Mouse (Mus musculus) kidney, adult 2 months (tissue): ENCODE results near the gene Nckap1. TPM values are rescaled to one million over a fixed set of nuclear protein-coding genes. Genes with fewer than 3 reads are reported as not detected.
A peak's percentile ranks its signal among the peaks of the same experiment; 100 is the strongest.
"Not testable (repeated sequence)": the region's sequence is repeated elsewhere in the genome, so short reads cannot be mapped to it uniquely, and the experiment has no call there.

Source experiments
- DNase-seq: peaks from one replicate; pipeline ENCODE4 v3.0.0; 2021
- H3K27ac ChIP-seq: fragments of 200-500 bp; 2 replicates; pipeline ENCODE4 v1.5.1; 2012; ENCODE audit warnings: low read depth, low read length, control low read depth, inconsistent platforms; ENCODE audit not compliant: insufficient read depth
- H3K27me3 ChIP-seq: fragments of 200-500 bp; replicated peaks from 2 replicates; pipeline ENCODE4 v1.6.1; 2012; ENCODE audit warnings: mild to moderate bottlenecking, moderate library complexity, low read length, inconsistent platforms; ENCODE audit not compliant: control insufficient read depth, insufficient read depth
- H3K36me3 ChIP-seq: fragments of 200-500 bp; 2 replicates; pipeline ENCODE4 v1.6.1; 2012; ENCODE audit warnings: mild to moderate bottlenecking, moderate library complexity, low read length, inconsistent platforms; ENCODE audit not compliant: control insufficient read depth, insufficient read depth
- H3K4me1 ChIP-seq: fragments of 200-500 bp; 2 replicates; pipeline ENCODE4 v1.6.1; 2011; ENCODE audit warnings: low read length; ENCODE audit not compliant: control insufficient read depth, insufficient read depth
- H3K4me3 ChIP-seq: fragments of 200-500 bp; 2 replicates; pipeline ENCODE4 v1.5.1; 2011; ENCODE audit warnings: mild to moderate bottlenecking, low read depth, low read length, control low read depth; ENCODE audit not compliant: insufficient read depth
- CTCF ChIP-seq: fragments of 200-500 bp; conservative IDR thresholded peaks from 2 replicates; pipeline ENCODE4 v1.5.1; 2011; ENCODE audit warnings: low read depth, mild to moderate bottlenecking, control low read depth, low read length, moderate library complexity, mixed read lengths; ENCODE audit not compliant: insufficient read depth, insufficient read length
- POLR2A ChIP-seq: fragments of 200-500 bp; IDR thresholded peaks from one replicate; pipeline ENCODE4 v1.6.1; 2011; ENCODE audit warnings: low read depth, low read length, control low read depth
- WGBS: fragments of 180-500 bp; shearing (Covaris S2); methylation state at CpG from one replicate; pipeline ENCODE4 v1.1.7; 2018; 5-methylcytosine and 5-hydroxymethylcytosine counted together
- polyA plus RNA-seq: library from polyadenylated mRNA; depleted of rRNA; stranded (reverse); fragments of >200 nt; gene quantifications from 2 replicates; pipeline ENCODE4 v1.2.3, GENCODE M21; 2012

The Nckap1 gene
- polyA plus RNA-seq, 1 experiment = 45.9 TPM

GRCm38 (mm10) chr2:80506051-80506802, 75.0 kb downstream of the Nckap1 start:
- Histone ChIP-seq H3K27ac (no peak overlapping the region), H3K4me1 (no peaks in the 10 kb centered on the region), H3K36me3 (peaks cover 12% of the 10 kb centered on the region), H3K27me3 (no peaks in the 10 kb centered on the region), H3K4me3 (no peak overlapping the region)
- no peak for TF ChIP-seq CTCF
- no peak for TF ChIP-seq POLR2A
- WGBS = 76% methylated on average over 7 of the region's 7 CpGs
- no peak for DNase-seq

GRCm38 (mm10) chr2:80502132-80502531, 79.0 kb downstream of the Nckap1 start:
- TF ChIP-seq CTCF = no peak
- no peak for TF ChIP-seq POLR2A
- no peaks in the 10 kb centered on the region for H3K27me3 ChIP-seq
- no peak overlapping the region for H3K4me3 ChIP-seq
- no peak overlapping the region for H3K27ac ChIP-seq
- no peaks in the 10 kb centered on the region for H3K4me1 ChIP-seq
- H3K36me3 ChIP-seq = peaks cover 10% of the 10 kb centered on the region
- no peak for DNase-seq
- WGBS = 95% methylated on average over 4 of the region's 4 CpGs

- H3K4me1 ChIP-seq, H3K36me3 ChIP-seq, H3K27ac ChIP-seq, DNase-seq, H3K4me3 ChIP-seq, H3K27me3 ChIP-seq: not testable (repeated sequence)
- 53% methylated on average over 7 of the region's 7 CpGs for WGBS
Measured at GRCm38 (mm10) chr2:80495304-80495703, 85.9 kb downstream of the Nckap1 start.

GRCm38 (mm10) chr2:80486851-80487250, 94.3 kb downstream of the Nckap1 start:
- Histone ChIP-seq H3K36me3 (no peaks in the 10 kb centered on the region), H3K27me3 (no peaks in the 10 kb centered on the region), H3K4me3 (no peak overlapping the region), H3K27ac (no peak overlapping the region), H3K4me1 (no peaks in the 10 kb centered on the region)
- no peak for DNase-seq
- 33% methylated on average over 5 of the region's 5 CpGs for WGBS
- no peak for TF ChIP-seq POLR2A
- no peak for TF ChIP-seq CTCF

- no peaks in the 10 kb centered on the region for H3K4me1 ChIP-seq
- 96% methylated on average over 5 of the region's 5 CpGs for WGBS
- no peaks in the 10 kb centered on the region for H3K36me3 ChIP-seq
- H3K4me3 ChIP-seq = no peak overlapping the region
- TF ChIP-seq CTCF (no peak), POLR2A (no peak)
- no peaks in the 10 kb centered on the region for H3K27me3 ChIP-seq
- no peak overlapping the region for H3K27ac ChIP-seq
- DNase-seq = no peak
Measured at GRCm38 (mm10) chr2:80484951-80485350, 96.2 kb downstream of the Nckap1 start.

GRCm38 (mm10) chr2:80475831-80476230, 105.3 kb downstream of the Nckap1 start:
- H3K36me3 ChIP-seq = no peaks in the 10 kb centered on the region
- peaks cover 2% of the 10 kb centered on the region; the same call in 1 of the 2 replicates for H3K4me1 ChIP-seq
- DNase-seq = peak; percentile 17
- TF ChIP-seq CTCF (no peak), POLR2A (no peak)
- no peak overlapping the region for H3K4me3 ChIP-seq
- 29% methylated on average over 1 of the region's 1 CpGs for WGBS
- no peak overlapping the region for H3K27ac ChIP-seq
- H3K27me3 ChIP-seq = no peaks in the 10 kb centered on the region

- peak; percentile 65 for DNase-seq
- Histone ChIP-seq H3K36me3 (no peaks in the 10 kb centered on the region), H3K27me3 (no peaks in the 10 kb centered on the region), H3K27ac (peak overlapping the region; percentile 38; the same call in 1 of the 2 replicates), H3K4me3 (no peak overlapping the region), H3K4me1 (peaks cover 2% of the 10 kb centered on the region; the same call in 1 of the 2 replicates)
- TF ChIP-seq POLR2A (no peak), CTCF (no peak)
- WGBS = 40% methylated on average over 5 of the region's 5 CpGs
Measured at GRCm38 (mm10) chr2:80474247-80474796, 106.9 kb downstream of the Nckap1 start.
